Mouse (Mus musculus): ENCODE measurements at regions not wholly inside any gene's neighbourhood (a gene's known extent, or its start where the extent isn't known, plus 50 kb on each side); places are given as distances from the start of the nearest gene placed in this dataset.

DNA sequence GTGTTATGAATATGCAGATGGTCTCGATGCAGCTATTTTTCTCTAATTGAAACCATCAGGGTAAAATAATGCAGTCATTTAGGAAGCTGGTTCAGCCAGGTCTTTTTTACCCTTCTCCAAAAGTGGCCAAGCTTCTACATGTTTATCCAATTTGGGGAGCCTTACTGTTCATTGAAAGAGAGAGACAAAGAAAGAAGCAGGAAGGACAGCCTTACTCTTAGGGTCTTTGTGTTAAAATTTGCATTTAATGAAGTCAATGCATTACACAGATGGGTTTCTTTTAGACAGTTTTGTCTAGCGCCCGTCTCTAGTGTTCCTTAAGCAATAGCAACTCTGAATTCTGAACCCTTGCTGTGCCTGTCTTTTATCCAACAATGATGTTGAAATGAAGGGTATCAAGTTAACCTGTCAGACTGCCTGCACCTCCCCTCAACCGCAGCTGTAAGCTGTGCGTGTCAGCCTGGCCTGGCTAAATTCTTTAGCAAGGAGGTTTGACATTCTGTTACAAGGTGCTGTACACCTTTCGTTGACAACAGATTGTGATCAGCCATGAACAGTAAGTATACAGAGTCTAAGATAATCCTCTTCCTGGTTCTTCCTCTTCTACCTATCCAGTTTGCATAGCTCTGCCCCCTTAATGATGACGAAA lies 91.3 kb upstream of the Ddit4l start:
- no peak for TF ChIP-seq CTCF (conservative IDR thresholded peaks at IDR 0.05)
- H3K27ac ChIP-seq, result peak overlapping the region; percentile 57; the same call in 1 of the 2 replicates
- DNase-seq (ENCODE audit: low spot score in 2 of 2), result peak in 1 of 2 experiments; percentile 27
- no peak overlapping the region for H3K4me3 ChIP-seq

DNA sequence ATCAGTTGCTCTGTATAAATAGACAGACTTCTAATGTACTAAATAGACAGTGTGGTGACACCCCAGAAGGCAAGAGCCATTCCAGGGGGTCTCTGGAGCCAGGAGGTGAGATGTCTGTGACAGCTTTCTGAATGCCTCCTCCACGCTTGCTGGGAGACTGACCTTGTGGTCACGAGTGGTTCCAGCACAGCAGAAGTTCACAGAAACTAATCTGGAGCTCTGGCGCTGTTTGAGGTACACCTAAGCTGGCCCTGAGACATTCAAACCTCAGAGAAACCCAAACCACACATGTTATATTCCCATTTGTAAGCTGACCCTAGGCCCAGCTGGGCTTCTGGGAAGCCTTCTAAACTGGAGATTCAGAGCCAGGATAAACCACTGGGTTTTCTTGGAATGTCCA lies 79.7 kb upstream of the Ddit4l start:
- Histone ChIP-seq H3K4me3 (no peak overlapping the region), H3K27ac (no peak overlapping the region)
- DNase-seq (ENCODE audit: low spot score in 2 of 2), result no peak
- TF ChIP-seq CTCF (conservative IDR thresholded peaks at IDR 0.05), result no peak

- Histone ChIP-seq H3K4me3 (no peak overlapping the region), H3K27ac (no peak overlapping the region)
- TF ChIP-seq CTCF (conservative IDR thresholded peaks at IDR 0.05), result no peak
- DNase-seq (ENCODE audit: low spot score in 2 of 2), result no peak
These were observed 79.1 kb upstream of the Ddit4l start for GRCm38 (mm10) chr3:137542343-137542742.

DNA sequence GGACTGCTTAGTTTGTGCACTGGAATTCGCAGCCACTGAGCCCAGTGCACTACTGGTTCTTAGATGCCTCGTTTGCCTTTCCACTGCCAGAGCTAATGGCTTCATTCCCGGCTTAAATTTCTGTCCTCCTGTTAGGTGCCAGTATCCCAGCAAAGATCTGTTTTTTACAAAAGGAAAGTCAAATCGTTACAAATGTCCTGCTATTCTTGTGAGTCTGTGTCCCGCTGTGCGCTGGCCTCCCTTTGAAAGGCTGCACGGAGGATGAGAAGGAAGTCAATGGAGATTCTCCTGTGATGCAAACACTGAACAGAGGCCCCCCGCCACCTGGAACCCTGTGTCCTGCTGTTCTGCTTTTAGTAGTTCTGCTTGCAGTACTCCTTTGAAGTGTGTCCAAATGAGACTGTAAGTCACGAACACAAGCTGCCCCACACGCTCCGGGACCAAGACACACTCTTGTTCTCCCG lies 74.0 kb upstream of the Ddit4l start:
- H3K4me3 ChIP-seq, result peak overlapping the region; percentile 27
- H3K27ac ChIP-seq, result peak overlapping the region; percentile 79
- no peak for TF ChIP-seq CTCF (conservative IDR thresholded peaks at IDR 0.05)
- DNase-seq (ENCODE audit: low spot score in 2 of 2), result no peak

DNA sequence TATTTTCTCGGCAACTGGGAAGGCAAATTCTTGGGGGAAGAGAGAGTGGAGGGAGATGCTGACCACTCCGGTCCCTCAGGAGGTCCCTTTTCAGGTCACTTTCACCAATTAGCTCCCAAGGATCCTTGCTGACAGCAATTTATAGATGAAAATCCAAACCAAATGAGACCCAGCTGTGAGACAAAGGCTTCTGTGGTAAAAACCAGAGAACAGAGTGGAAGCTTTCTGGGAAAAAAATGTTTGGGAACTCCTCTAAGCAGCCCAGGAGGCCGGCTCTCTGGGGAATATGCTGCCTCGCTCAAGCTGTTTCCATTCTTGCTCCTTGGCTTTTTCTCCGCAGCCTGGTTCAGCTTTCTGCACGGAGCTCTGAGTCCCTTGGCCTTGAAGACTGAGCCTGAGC lies 73.5 kb upstream of the Ddit4l start:
- Histone ChIP-seq H3K27ac (peak overlapping the region; percentile 79), H3K4me3 (peak overlapping the region; percentile 27)
- peak in 1 of 2 experiments; percentile 14 for DNase-seq (ENCODE audit: low spot score in 2 of 2)
- TF ChIP-seq CTCF (conservative IDR thresholded peaks at IDR 0.05), result no peak

DNA sequence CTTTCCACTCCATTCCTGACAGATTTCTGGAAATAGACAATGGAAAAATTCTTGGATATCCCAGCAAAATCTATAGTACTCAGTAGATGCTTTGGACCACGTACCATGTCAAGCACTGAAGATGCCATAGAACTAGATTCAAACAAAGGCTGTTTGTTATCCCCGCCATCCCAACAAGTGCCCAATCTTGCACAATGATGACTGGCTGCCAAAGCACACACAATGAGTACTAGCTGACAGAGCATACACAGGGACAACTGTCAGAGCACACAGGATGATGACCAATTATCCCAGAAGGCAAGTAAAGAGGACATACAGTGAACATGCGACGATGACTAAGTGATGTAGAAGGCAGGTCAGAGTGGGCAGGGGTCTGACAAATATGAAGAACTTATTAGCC lies 70.7 kb upstream of the Ddit4l start:
- TF ChIP-seq CTCF (conservative IDR thresholded peaks at IDR 0.05), result no peak
- Histone ChIP-seq H3K4me3 (no peak overlapping the region), H3K27ac (no peak overlapping the region)
- no peak for DNase-seq (ENCODE audit: low spot score in 2 of 2)

DNA sequence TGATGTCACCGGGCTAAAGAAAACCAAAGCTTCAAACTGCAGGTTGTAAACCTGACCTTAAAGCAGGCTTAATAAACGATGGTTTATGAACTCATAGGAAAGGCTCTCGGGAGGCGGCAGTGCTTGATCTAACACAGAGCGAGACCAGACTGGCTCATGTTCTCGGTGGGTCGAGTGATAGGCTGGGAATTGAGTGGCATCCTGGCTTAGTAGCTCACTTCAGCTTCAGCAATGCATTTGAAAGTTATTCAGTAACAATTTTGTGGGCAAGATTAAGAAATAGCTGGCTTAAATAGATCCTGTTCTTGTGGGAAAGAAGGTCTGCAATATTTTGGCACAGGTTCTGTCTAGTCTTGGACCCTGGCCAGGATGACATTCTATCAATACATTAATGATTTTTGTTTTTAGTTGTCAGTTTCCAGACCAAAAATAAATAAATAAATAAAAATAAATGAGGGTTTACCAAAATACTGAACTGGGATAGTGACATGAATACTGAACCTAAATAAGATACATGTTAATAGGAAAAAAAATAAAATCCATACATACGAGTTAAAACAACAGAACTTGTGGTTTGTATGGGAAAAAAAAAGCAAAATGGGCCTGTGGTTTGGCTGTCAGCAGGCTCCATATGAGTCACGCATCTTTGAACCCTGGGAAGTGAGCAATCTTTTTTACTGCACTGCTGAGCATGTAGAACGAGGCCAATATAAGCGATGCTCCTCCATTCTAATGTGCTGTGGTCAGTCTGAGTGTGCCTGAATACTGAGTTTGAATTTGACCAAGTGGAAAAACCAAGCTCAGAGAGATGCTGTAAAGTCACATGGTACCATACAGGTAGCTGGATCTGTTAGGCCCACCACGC lies 68.7 kb upstream of the Ddit4l start:
- Histone ChIP-seq H3K4me3 (no peak overlapping the region), H3K27ac (no peak overlapping the region)
- no peak for TF ChIP-seq CTCF (conservative IDR thresholded peaks at IDR 0.05)
- DNase-seq (ENCODE audit: low spot score in 2 of 2), result no peak

DNA sequence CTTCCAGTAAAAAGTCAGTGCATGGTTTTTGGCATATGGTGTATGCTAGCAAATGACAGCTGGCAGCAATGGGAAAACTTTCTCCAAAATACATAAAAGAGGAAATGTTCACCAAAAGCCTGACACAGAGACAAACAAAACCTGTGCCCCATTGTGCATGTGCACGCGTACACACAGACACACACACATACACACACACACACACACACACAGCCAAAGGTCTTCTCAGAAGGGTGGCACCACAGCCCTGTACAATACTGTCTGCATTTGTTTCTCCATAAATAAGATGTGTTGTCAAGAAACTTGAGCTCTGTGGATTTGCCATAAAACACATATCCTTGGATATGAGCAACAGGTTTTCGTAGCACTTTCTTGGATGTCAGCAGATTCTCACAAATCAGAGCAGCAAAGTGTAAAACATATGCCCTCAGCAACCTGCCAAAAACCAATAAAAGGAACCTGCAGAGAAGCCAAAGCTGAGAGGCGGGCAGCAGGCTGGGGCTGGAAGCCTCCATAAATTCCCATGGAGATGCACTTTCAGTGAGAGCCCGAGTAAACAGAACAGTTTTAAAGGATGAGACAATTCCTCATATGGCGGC lies 60.5 kb upstream of the Ddit4l start:
- no peak for TF ChIP-seq CTCF (conservative IDR thresholded peaks at IDR 0.05)
- no peak overlapping the region for H3K4me3 ChIP-seq
- peak overlapping the region; percentile 91 for H3K27ac ChIP-seq
- peak; percentile 79 to 86 for DNase-seq (ENCODE audit: low spot score in 2 of 2)

GRCm38 (mm10) chr3:137561986-137562385 lies 59.4 kb upstream of the Ddit4l start:
- Histone ChIP-seq H3K27ac (peak overlapping the region; percentile 91), H3K4me3 (no peak overlapping the region)
- TF ChIP-seq CTCF (conservative IDR thresholded peaks at IDR 0.05), result no peak
- no peak for DNase-seq (ENCODE audit: low spot score in 2 of 2)

- H3K4me3 ChIP-seq, result no peak overlapping the region
- no peak for TF ChIP-seq CTCF (conservative IDR thresholded peaks at IDR 0.05)
- peak overlapping the region; percentile 91 for H3K27ac ChIP-seq
- DNase-seq (ENCODE audit: low spot score in 2 of 2), result no peak
These were observed 57.8 kb upstream of the Ddit4l start for GRCm38 (mm10) chr3:137563541-137564080.

DNA sequence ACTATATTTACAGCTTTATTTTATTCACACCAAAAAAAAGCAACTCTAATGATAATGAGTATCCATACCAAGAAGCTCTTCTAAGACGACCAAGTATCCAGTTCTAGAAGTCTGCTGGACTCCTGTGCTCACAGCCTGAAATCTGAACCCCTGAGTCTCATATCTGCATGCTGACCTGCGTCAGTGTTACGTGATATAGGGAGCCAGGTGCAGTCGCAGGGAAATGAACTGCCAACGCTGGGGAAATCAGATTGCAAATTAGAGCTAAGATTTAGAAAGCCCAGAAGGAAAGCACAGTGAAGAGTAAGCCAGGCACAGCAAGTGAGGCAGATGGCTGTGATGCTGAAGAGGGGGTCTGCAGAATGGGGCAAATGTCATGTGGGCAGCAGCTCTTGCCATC lies 57.1 kb upstream of the Ddit4l start:
- H3K4me3 ChIP-seq, result no peak overlapping the region
- peak overlapping the region; percentile 34; the same call in 1 of the 2 replicates for H3K27ac ChIP-seq
- TF ChIP-seq CTCF (conservative IDR thresholded peaks at IDR 0.05), result no peak
- DNase-seq (ENCODE audit: low spot score in 2 of 2), result no peak

DNA sequence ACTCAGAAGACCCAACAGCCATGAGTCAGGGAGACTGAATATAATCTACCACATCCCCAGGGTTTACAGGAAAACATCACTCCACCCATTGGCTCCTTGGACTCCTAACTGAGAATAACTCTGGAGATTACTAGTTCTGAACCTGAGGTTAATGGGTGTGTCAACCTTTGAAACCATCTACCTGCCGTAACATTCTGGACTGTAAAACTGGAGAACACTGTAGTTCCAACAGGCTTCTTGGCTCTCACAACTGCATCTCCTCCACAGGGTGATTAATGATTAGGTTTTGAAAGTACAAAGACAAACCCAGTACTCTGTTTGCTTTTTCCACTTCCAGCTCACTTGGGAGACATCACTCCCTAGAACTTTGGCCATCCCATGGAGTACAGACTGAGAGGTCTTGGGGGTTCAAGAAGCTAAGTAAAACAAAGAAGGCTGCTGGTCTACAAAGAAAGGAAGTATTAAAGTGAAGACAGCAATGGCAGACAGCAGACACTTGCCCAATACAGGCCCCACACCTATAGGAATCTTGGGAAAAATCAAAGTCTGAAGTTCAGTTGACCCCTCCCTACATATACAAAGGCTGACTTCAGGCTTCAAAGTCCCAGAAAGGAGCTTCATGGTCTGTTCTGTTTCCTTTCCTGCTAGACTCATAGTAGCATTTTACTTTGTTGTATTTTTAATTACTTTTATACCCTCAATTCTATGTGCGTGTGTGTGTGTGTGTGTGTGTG lies 52.7 kb upstream of the Ddit4l start:
- Histone ChIP-seq H3K4me3 (no peak overlapping the region), H3K27ac (no peak overlapping the region)
- no peak for DNase-seq (ENCODE audit: low spot score in 2 of 2)
- TF ChIP-seq CTCF (conservative IDR thresholded peaks at IDR 0.05), result no peak
